Mouse (Mus musculus) megakaryocyte, embryonic 14.5 days (primary cell): ENCODE measurements around the gene S100a16. TPM values are rescaled to one million over a fixed set of nuclear protein-coding genes. Genes with fewer than 3 reads are reported as not detected.

Source experiments
- H3K27me3 ChIP-seq: replicated peaks from 2 replicates; pipeline ENCODE3; 2012; ENCODE audit warnings: inconsistent platforms
- H3K36me3 ChIP-seq: replicated peaks from 2 replicates; pipeline ENCODE3; 2012; ENCODE audit warnings: low read length, inconsistent platforms, mixed read lengths
- H3K4me1 ChIP-seq: 2 replicates; pipeline ENCODE4 v1.6.1; 2012; ENCODE audit warnings: inconsistent platforms
- H3K4me3 ChIP-seq: replicated peaks from 2 replicates; pipeline ENCODE3; 2012; ENCODE audit warnings: moderate library complexity, mild to moderate bottlenecking, inconsistent platforms
- H3K9me3 ChIP-seq: 2 replicates; pipeline ENCODE4 v1.6.1; 2012; ENCODE audit warnings: inconsistent platforms
- FLI1 ChIP-seq: IDR thresholded peaks from 2 replicates; pipeline ENCODE4 v1.6.1; 2012; ENCODE audit warnings: low read length, inconsistent platforms, mixed read lengths
- GATA1 ChIP-seq: IDR thresholded peaks from 3 replicates; pipeline ENCODE4 v1.6.1; 2012; ENCODE audit warnings: mixed read lengths, low read length, inconsistent platforms, borderline replicate concordance
- polyA plus RNA-seq: library from polyadenylated mRNA; stranded (reverse); fragments of >175 nt; gene quantifications from 2 replicates; pipeline ENCODE4 v1.2.3, GENCODE M21; 2012; ENCODE audit warnings: low replicate concordance; ENCODE audit not compliant: insufficient read depth

The S100a16 gene
- polyA plus RNA-seq, 1 experiment: not detected

GRCm38 (mm10) chr3:90508287-90508949 is 28.6 kb upstream of the S100a16 start:
- peaks cover 61% of the 10 kb centered on the region for H3K36me3 ChIP-seq

GRCm38 (mm10) chr3:90508950-90509746 is 27.9 kb upstream of the S100a16 start, which contains the start of gene Chtop:
TSS of gene Chtop (minus strand) at chr3:90509498.
- Histone ChIP-seq H3K9me3 (no peaks in the 10 kb centered on the region), H3K27me3 (no peaks in the 10 kb centered on the region), H3K4me1 (peaks cover 66% of the 10 kb centered on the region), H3K4me3 (peak within 1 kb of the TSS; percentile 98), H3K36me3 (peaks cover 54% of the 10 kb centered on the region)
- TF ChIP-seq FLI1 (no peak), GATA1 (no peak)

More at GRCm38 (mm10) chr3:90508287-90508949, 28.6 kb upstream of the S100a16 start:
- no peak for TF ChIP-seq FLI1
- TF ChIP-seq GATA1: no peak
- peaks cover 64% of the 10 kb centered on the region for H3K4me1 ChIP-seq
- H3K4me3 ChIP-seq: peak overlapping the region; percentile 98
- H3K9me3 ChIP-seq: no peaks in the 10 kb centered on the region
- no peaks in the 10 kb centered on the region for H3K27me3 ChIP-seq

- H3K36me3 ChIP-seq: peaks cover 48% of the 10 kb centered on the region
- no peaks in the 10 kb centered on the region for H3K27me3 ChIP-seq
- TF ChIP-seq GATA1 (no peak), FLI1 (no peak)
- H3K9me3 ChIP-seq: no peaks in the 10 kb centered on the region
- H3K4me1 ChIP-seq: peaks cover 64% of the 10 kb centered on the region
- peak overlapping the region; percentile 98 for H3K4me3 ChIP-seq
These were observed 27.3 kb upstream of the S100a16 start for GRCm38 (mm10) chr3:90509747-90510123.

- TF ChIP-seq GATA1 (no peak), FLI1 (no peak)
- Histone ChIP-seq H3K4me1 (peaks cover 68% of the 10 kb centered on the region), H3K9me3 (no peaks in the 10 kb centered on the region), H3K4me3 (no peak overlapping the region), H3K27me3 (no peaks in the 10 kb centered on the region), H3K36me3 (peaks cover 34% of the 10 kb centered on the region)
These were observed 24.8 kb upstream of the S100a16 start for GRCm38 (mm10) chr3:90512276-90512675.

- peak overlapping the region; percentile 97 for H3K4me3 ChIP-seq
- no peak for TF ChIP-seq GATA1
- no peak for TF ChIP-seq FLI1
- H3K4me1 ChIP-seq: peaks cover 68% of the 10 kb centered on the region
- H3K27me3 ChIP-seq: no peaks in the 10 kb centered on the region
- H3K9me3 ChIP-seq: no peaks in the 10 kb centered on the region
- H3K36me3 ChIP-seq: peaks cover 38% of the 10 kb centered on the region
These were observed 24.0 kb upstream of the S100a16 start for GRCm38 (mm10) chr3:90512948-90513642.

- peak within 1 kb of the TSS; percentile 97 for H3K4me3 ChIP-seq
- TF ChIP-seq FLI1 (no peak), GATA1 (no peak)
- peaks cover 43% of the 10 kb centered on the region for H3K36me3 ChIP-seq
- H3K4me1 ChIP-seq: peaks cover 67% of the 10 kb centered on the region
- H3K9me3 ChIP-seq: no peaks in the 10 kb centered on the region
- no peaks in the 10 kb centered on the region for H3K27me3 ChIP-seq
These were observed 23.1 kb upstream of the S100a16 start, which contains the start of the genes S100a1 and S100a13 for GRCm38 (mm10) chr3:90513796-90514590. TSS of gene S100a1 (minus strand) at chr3:90514392. TSS of gene S100a13 (plus strand) at chr3:90514435.

GRCm38 (mm10) chr3:90514691-90515090 is 22.4 kb upstream of the S100a16 start:
- no peaks in the 10 kb centered on the region for H3K9me3 ChIP-seq
- peaks cover 67% of the 10 kb centered on the region for H3K4me1 ChIP-seq
- TF ChIP-seq FLI1 (no peak), GATA1 (no peak)
- H3K4me3 ChIP-seq: peak overlapping the region; percentile 97
- no peaks in the 10 kb centered on the region for H3K27me3 ChIP-seq
- peaks cover 47% of the 10 kb centered on the region for H3K36me3 ChIP-seq

- H3K36me3 ChIP-seq: peaks cover 51% of the 10 kb centered on the region
- no peaks in the 10 kb centered on the region for H3K27me3 ChIP-seq
- peaks cover 67% of the 10 kb centered on the region for H3K4me1 ChIP-seq
- no peak for TF ChIP-seq FLI1
- no peak for TF ChIP-seq GATA1
- no peaks in the 10 kb centered on the region for H3K9me3 ChIP-seq
- H3K4me3 ChIP-seq: peak overlapping the region; percentile 97
These were observed 21.8 kb upstream of the S100a16 start for GRCm38 (mm10) chr3:90515242-90515641.

GRCm38 (mm10) chr3:90515789-90516188 is 21.3 kb upstream of the S100a16 start:
- Histone ChIP-seq H3K4me3 (peak overlapping the region; percentile 97), H3K27me3 (no peaks in the 10 kb centered on the region), H3K4me1 (peaks cover 64% of the 10 kb centered on the region), H3K36me3 (peaks cover 54% of the 10 kb centered on the region), H3K9me3 (no peaks in the 10 kb centered on the region)
- TF ChIP-seq GATA1 (no peak), FLI1 (no peak)
